Mouse (Mus musculus): ENCODE measurements around the gene Eml4.

The Eml4 gene

DNA sequence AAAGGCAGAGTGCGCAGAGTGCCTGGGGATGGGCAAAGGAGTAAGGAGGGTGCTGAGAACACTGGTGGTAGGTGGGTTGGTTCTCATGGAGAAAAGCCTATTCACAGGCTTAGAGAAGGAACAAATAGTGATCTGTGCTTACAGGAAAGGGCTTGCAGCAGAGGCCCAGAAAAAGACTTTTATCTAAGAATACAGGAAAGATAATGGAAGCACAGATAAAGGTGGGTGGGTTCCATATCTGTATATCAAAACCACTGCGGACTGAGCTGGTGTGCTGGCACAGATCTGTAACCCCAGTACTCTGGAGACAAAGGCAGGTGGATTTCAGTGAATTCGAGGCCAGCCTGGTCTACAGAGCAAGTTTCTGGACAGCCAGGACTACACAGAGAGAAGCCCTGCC lies 43.3 kb downstream of the Eml4 start:
- TF ChIP-seq GATA4 (IDR thresholded peaks at IDR 0.05; ENCODE audit: insufficient replicate concordance, low read length) = no peak

DNA sequence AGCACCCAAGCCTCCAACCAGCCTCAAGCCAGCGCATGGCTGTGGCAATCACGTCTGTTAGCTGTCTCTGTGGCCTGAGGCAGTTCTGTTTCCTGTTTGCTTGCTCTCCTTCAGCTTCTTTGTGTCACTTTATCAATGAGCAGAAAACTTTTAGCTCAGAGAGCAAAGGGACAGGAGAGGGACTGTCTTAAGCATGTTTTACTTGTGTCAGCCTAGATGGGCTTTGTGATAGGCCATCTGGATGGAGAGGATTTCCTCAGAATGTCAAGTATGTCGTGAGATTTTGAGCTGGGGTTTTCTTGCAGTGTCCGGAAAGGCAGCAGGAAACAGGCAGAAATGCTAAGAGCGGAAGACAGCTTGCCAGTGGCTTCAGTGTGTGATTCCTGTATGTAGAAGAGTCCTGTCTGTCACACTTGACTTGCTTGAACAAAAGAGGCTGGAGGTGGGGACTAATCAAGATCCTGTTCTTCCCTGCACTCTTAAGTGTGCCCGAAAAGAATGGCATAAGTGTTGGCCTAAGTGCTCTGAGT lies 46.9 kb downstream of the Eml4 start:
- peak; percentile 67; the same call in 1 of the 2 replicates for TF ChIP-seq GATA4 (IDR thresholded peaks at IDR 0.05; ENCODE audit: insufficient replicate concordance, low read length)

GRCm38 (mm10) chr17:83398756-83399155 lies 48.0 kb downstream of the Eml4 start:
- TF ChIP-seq GATA4 (IDR thresholded peaks at IDR 0.05; ENCODE audit: insufficient replicate concordance, low read length) = no peak

- TF ChIP-seq GATA4 (IDR thresholded peaks at IDR 0.05; ENCODE audit: insufficient replicate concordance, low read length) = no peak
Measured at GRCm38 (mm10) chr17:83430607-83431006, 79.9 kb downstream of the Eml4 start.

- no peak for TF ChIP-seq GATA4 (IDR thresholded peaks at IDR 0.05; ENCODE audit: insufficient replicate concordance, low read length)
Measured at GRCm38 (mm10) chr17:83443406-83443805, 92.7 kb downstream of the Eml4 start.

DNA sequence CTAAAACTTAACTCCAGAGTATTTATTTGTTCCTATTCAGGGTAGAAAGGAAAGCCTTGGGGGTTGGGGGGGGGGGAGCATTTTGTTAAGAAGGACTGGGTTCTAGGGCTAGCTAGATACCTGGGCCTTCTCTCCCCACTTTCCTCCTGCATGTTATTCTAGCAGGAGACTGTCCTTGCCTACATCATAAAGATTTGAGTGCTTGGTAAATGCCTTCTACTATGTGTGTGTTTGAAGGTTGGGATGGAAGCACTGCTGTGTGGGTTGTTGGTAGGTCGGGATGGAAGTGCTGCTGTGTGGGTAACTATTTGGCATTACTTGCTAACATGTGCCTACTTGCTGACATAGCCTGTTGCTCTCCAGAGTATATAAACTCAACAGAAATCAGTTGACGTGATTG lies 98.9 kb downstream of the Eml4 start:
- no peak for TF ChIP-seq GATA4 (IDR thresholded peaks at IDR 0.05; ENCODE audit: insufficient replicate concordance, low read length)

GRCm38 (mm10) chr17:83451367-83451766 lies 100.6 kb downstream of the Eml4 start:
- TF ChIP-seq GATA4 (IDR thresholded peaks at IDR 0.05; ENCODE audit: insufficient replicate concordance, low read length) = no peak

- no peak for TF ChIP-seq GATA4 (IDR thresholded peaks at IDR 0.05; ENCODE audit: insufficient replicate concordance, low read length)
Measured at GRCm38 (mm10) chr17:83451796-83452195, 101.1 kb downstream of the Eml4 start.

- no peak for TF ChIP-seq GATA4 (IDR thresholded peaks at IDR 0.05; ENCODE audit: insufficient replicate concordance, low read length)
Measured at GRCm38 (mm10) chr17:83452451-83452850, 101.7 kb downstream of the Eml4 start.

- no peak for TF ChIP-seq GATA4 (IDR thresholded peaks at IDR 0.05; ENCODE audit: insufficient replicate concordance, low read length)
Measured at GRCm38 (mm10) chr17:83453587-83453986, 102.9 kb downstream of the Eml4 start.

GRCm38 (mm10) chr17:83457271-83457670 lies 106.5 kb downstream of the Eml4 start:
- no peak for TF ChIP-seq GATA4 (IDR thresholded peaks at IDR 0.05; ENCODE audit: insufficient replicate concordance, low read length)

GRCm38 (mm10) chr17:83465969-83466368 lies 115.2 kb downstream of the Eml4 start:
- no peak for TF ChIP-seq GATA4 (IDR thresholded peaks at IDR 0.05; ENCODE audit: insufficient replicate concordance, low read length)

GRCm38 (mm10) chr17:83466697-83467251 lies 116.0 kb downstream of the Eml4 start:
- no peak for TF ChIP-seq GATA4 (IDR thresholded peaks at IDR 0.05; ENCODE audit: insufficient replicate concordance, low read length)

DNA sequence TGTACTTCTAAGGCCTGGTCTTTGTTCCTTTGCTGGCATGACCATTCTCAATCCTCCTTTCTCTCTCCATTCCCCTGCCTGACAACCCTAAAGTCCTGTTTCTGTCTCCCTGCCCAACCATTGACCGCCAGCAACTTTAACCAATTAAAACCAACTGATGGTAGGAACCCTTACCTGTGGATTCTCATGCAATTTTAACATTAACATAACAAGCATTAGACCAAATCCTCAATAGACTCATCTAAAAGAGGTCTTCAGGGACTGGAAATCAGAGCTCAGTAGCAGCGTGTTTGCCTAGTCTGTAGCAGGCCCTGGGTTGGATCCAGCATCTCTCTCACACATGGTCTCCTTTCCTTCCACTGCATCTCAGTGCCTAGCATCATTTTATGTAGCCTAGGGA lies 118.9 kb downstream of the Eml4 start:
- no peak for TF ChIP-seq GATA4 (IDR thresholded peaks at IDR 0.05; ENCODE audit: insufficient replicate concordance, low read length)

GRCm38 (mm10) chr17:83477089-83477488 lies 126.4 kb downstream of the Eml4 start:
- no peak for TF ChIP-seq GATA4 (IDR thresholded peaks at IDR 0.05; ENCODE audit: insufficient replicate concordance, low read length)

- no peak for TF ChIP-seq GATA4 (IDR thresholded peaks at IDR 0.05; ENCODE audit: insufficient replicate concordance, low read length)
Measured at GRCm38 (mm10) chr17:83481551-83481950, 130.8 kb downstream of the Eml4 start.

Measured in liver, adult (tissue).